Mouse (Mus musculus) kidney, embryonic 14.5 days (tissue): Measurements from ENCODE around the gene Mycl. TPM values are rescaled to one million over a fixed set of nuclear protein-coding genes. Genes with fewer than 3 reads are reported as not detected.
A peak's percentile ranks its signal among the peaks of the same experiment; 100 is the strongest.

Experiments used
- ATAC-seq: fragments of 200-750 bp; cut with Nextera tagmentation; 2 replicates; pipeline ENCODE4 v1.8.0; 2017; ENCODE audit warnings: moderate number of reproducible peaks, mild to moderate bottlenecking, moderate TSS enrichment, moderate library complexity; ENCODE audit not compliant: low FRiP score, low TSS enrichment
- H3K27ac ChIP-seq: fragments of 300-500 bp; sonication (generic); 2 replicates; pipeline ENCODE4 v1.5.1; 2014; ENCODE audit warnings: low read depth, mild to moderate bottlenecking, low read length, moderate library complexity, mixed read lengths
- H3K27me3 ChIP-seq: fragments of 300-500 bp; sonication (generic); 2 replicates; pipeline ENCODE4 v1.6.1; 2014; ENCODE audit warnings: mild to moderate bottlenecking, low read length; ENCODE audit not compliant: control insufficient read depth, insufficient read depth
- H3K36me3 ChIP-seq: fragments of 300-500 bp; sonication (generic); 2 replicates; pipeline ENCODE4 v1.6.1; 2014; ENCODE audit warnings: low read length, mixed read lengths; ENCODE audit not compliant: control insufficient read depth, insufficient read depth
- H3K4me1 ChIP-seq: fragments of 300-500 bp; sonication (generic); 2 replicates; pipeline ENCODE4 v1.6.1; 2014; ENCODE audit warnings: low read length, mixed read lengths; ENCODE audit not compliant: control insufficient read depth, insufficient read depth
- H3K4me2 ChIP-seq: fragments of 300-500 bp; sonication (generic); replicated peaks from 2 replicates; pipeline ENCODE4 v1.6.1; 2014; ENCODE audit warnings: low read depth, mild to moderate bottlenecking, low read length
- H3K4me3 ChIP-seq: fragments of 300-500 bp; sonication (generic); 2 replicates; pipeline ENCODE4 v1.5.1; 2014; ENCODE audit warnings: mild to moderate bottlenecking, low read length
- H3K9ac ChIP-seq: fragments of 300-500 bp; sonication (generic); 2 replicates; pipeline ENCODE4 v1.6.1; 2014; ENCODE audit warnings: low read depth, mild to moderate bottlenecking, low read length, moderate library complexity
- H3K9me3 ChIP-seq: fragments of 300-500 bp; sonication (generic); 2 replicates; pipeline ENCODE4 v1.6.1; 2016; ENCODE audit warnings: low read length; ENCODE audit not compliant: control insufficient read depth
- WGBS: fragments of 180-500 bp; shearing (Covaris S2); extraction: QIAGEN DNeasy Blood & Tissue Kit; methylation state at CpG from one replicate; pipeline ENCODE4 v1.1.7; 2014; 5-methylcytosine and 5-hydroxymethylcytosine counted together
- polyA plus RNA-seq: library from polyadenylated mRNA; unstranded; fragments of >200 nt; fragmentation: Nextera tagmentation; extraction: Ambion mirVana; gene quantifications from 2 replicates; pipeline ENCODE4 v1.2.1, GENCODE M21; 2014

The Mycl gene
- polyA plus RNA-seq, 1 experiment from 2014 or later, result 13.8 TPM

GRCm38 (mm10) chr4:123016451-123016957, 21.1 kb downstream of the Mycl start, which contains the start of gene Trit1:
TSS of gene Trit1 (plus strand) at chr4:123016597.
- peak; percentile 98 for ATAC-seq
- H3K9ac ChIP-seq, result peak within 1 kb of the TSS; percentile 90
- peak within 1 kb of the TSS; percentile 89 for H3K4me3 ChIP-seq
- no peaks in the 10 kb centered on the region for H3K36me3 ChIP-seq
- H3K4me1 ChIP-seq, result peaks cover 23% of the 10 kb centered on the region
- under 1% methylated on average over 34 of the region's 34 CpGs for WGBS
- peak within 1 kb of the TSS; percentile 83 for H3K4me2 ChIP-seq
- H3K27me3 ChIP-seq, result no peaks in the 10 kb centered on the region
- no peaks in the 10 kb centered on the region for H3K9me3 ChIP-seq
- H3K27ac ChIP-seq, result peak within 1 kb of the TSS; percentile 86

GRCm38 (mm10) chr4:123021591-123021990, 26.1 kb downstream of the Mycl start:
- Histone ChIP-seq H3K4me1 (peaks cover 23% of the 10 kb centered on the region), H3K4me2 (no peak overlapping the region), H3K27ac (no peak overlapping the region), H3K27me3 (no peaks in the 10 kb centered on the region), H3K9ac (no peak overlapping the region), H3K4me3 (no peak overlapping the region), H3K36me3 (peaks cover 5% of the 10 kb centered on the region; the same call in 1 of the 2 replicates), H3K9me3 (no peaks in the 10 kb centered on the region)
- ATAC-seq, result no peak
- WGBS, result 89% methylated on average over 3 of the region's 3 CpGs

GRCm38 (mm10) chr4:123022896-123023295, 27.4 kb downstream of the Mycl start:
- Histone ChIP-seq H3K4me2 (no peak overlapping the region), H3K27ac (no peak overlapping the region), H3K9ac (no peak overlapping the region), H3K4me3 (no peak overlapping the region), H3K9me3 (no peaks in the 10 kb centered on the region), H3K36me3 (peaks cover 15% of the 10 kb centered on the region), H3K4me1 (peaks cover 13% of the 10 kb centered on the region; the same call in 1 of the 2 replicates), H3K27me3 (no peaks in the 10 kb centered on the region)
- no peak for ATAC-seq
- WGBS, result 100% methylated on average over 1 of the region's 1 CpGs

- no peaks in the 10 kb centered on the region for H3K9me3 ChIP-seq
- H3K4me1 ChIP-seq, result no peaks in the 10 kb centered on the region
- no peak overlapping the region for H3K4me3 ChIP-seq
- H3K36me3 ChIP-seq, result peaks cover 26% of the 10 kb centered on the region
- H3K27me3 ChIP-seq, result no peaks in the 10 kb centered on the region
- ATAC-seq, result no peak
- H3K9ac ChIP-seq, result no peak overlapping the region
- H3K4me2 ChIP-seq, result no peak overlapping the region
- 79% methylated on average over 2 of the region's 2 CpGs for WGBS
- H3K27ac ChIP-seq, result no peak overlapping the region
These were observed 30.0 kb downstream of the Mycl start for GRCm38 (mm10) chr4:123025418-123025817.

- 97% methylated on average over 13 of the region's 13 CpGs for WGBS
- no peak for ATAC-seq
These were observed 30.7 kb downstream of the Mycl start for GRCm38 (mm10) chr4:123026161-123026560.

DNA sequence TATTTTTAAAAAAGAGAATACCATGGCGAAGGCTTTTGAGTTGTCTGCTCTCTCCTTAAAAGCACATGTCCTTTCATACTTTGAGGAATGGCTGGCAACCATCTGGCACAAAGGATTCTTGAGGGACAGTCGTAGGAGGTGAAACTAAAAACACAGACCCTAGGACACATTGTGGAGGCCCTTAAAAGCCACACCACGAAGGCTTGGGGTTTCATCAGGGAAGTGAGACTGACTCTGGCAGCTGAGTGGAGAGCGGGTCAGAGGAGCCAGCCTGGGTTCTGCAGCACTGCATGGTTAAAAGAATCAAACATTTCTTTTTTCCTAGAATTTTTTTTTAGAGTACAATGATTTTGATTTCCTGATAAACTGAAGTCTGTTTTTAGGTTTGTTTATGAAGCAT, 31.1 kb downstream of the Mycl start:
- no peak overlapping the region for H3K9ac ChIP-seq
- no peak overlapping the region for H3K27ac ChIP-seq
- no peaks in the 10 kb centered on the region for H3K27me3 ChIP-seq
- H3K9me3 ChIP-seq, result no peaks in the 10 kb centered on the region
- ATAC-seq, result no peak
- H3K4me2 ChIP-seq, result no peak overlapping the region
- peaks cover 28% of the 10 kb centered on the region for H3K36me3 ChIP-seq
- WGBS, result 86% methylated on average over 4 of the region's 4 CpGs
- H3K4me1 ChIP-seq, result no peaks in the 10 kb centered on the region
- no peak overlapping the region for H3K4me3 ChIP-seq

More at GRCm38 (mm10) chr4:123026161-123026560, 30.7 kb downstream of the Mycl start:
- H3K9ac ChIP-seq, result no peak overlapping the region
- H3K27me3 ChIP-seq, result no peaks in the 10 kb centered on the region
- H3K9me3 ChIP-seq, result no peaks in the 10 kb centered on the region
- H3K36me3 ChIP-seq, result peaks cover 26% of the 10 kb centered on the region
- no peaks in the 10 kb centered on the region for H3K4me1 ChIP-seq
- H3K4me2 ChIP-seq, result no peak overlapping the region
- no peak overlapping the region for H3K27ac ChIP-seq
- no peak overlapping the region for H3K4me3 ChIP-seq

DNA sequence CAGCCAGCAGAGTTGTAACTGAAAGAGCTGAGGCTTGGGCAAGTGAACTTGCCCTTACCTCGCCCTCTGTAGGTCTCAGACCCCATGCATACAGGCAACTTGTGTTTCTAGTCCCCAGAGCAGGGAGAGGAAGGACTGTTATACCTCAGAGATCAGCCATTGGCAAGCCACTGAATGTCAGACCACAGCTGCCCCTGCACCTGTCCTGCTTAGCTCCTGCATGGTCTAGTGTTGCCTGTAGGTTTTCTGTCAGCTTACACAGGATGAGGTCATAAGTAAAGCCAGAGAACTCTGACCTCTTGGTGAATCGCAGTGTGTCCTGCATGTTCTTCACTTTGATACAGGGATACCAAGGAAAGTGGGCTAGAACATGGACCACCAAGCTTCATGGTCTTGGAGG, 39.4 kb downstream of the Mycl start:
- Histone ChIP-seq H3K36me3 (peaks cover 26% of the 10 kb centered on the region), H3K9me3 (no peaks in the 10 kb centered on the region), H3K27me3 (no peaks in the 10 kb centered on the region), H3K9ac (no peak overlapping the region), H3K27ac (no peak overlapping the region), H3K4me1 (no peaks in the 10 kb centered on the region), H3K4me2 (no peak overlapping the region), H3K4me3 (no peak overlapping the region)
- WGBS, result 93% methylated on average over 2 of the region's 2 CpGs
- ATAC-seq, result no peak

DNA sequence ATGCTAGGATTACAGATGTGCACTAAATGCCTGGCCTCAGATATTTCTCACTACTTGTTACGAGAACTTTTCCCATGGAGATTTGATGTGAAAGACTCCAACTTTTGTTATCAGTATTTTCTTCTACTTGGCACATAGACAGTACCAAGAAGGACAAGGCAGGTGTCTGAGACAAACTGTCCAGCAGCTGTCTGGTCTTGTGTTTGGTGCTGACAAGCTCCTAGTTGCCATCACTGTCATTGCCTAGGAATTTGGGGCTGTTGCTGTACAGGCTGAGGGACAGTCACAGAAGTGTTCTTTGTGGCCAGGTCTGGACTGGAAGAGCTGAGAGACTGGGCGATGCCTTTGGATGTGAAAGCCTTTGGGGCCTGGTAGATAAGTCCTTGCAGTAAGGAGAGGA, 40.2 kb downstream of the Mycl start:
- no peaks in the 10 kb centered on the region for H3K9me3 ChIP-seq
- H3K9ac ChIP-seq, result no peak overlapping the region
- H3K36me3 ChIP-seq, result peaks cover 34% of the 10 kb centered on the region
- H3K4me3 ChIP-seq, result no peak overlapping the region
- H3K4me1 ChIP-seq, result no peaks in the 10 kb centered on the region
- ATAC-seq, result no peak
- H3K27ac ChIP-seq, result no peak overlapping the region
- no peaks in the 10 kb centered on the region for H3K27me3 ChIP-seq
- WGBS, result 95% methylated on average over 2 of the region's 2 CpGs
- H3K4me2 ChIP-seq, result no peak overlapping the region

DNA sequence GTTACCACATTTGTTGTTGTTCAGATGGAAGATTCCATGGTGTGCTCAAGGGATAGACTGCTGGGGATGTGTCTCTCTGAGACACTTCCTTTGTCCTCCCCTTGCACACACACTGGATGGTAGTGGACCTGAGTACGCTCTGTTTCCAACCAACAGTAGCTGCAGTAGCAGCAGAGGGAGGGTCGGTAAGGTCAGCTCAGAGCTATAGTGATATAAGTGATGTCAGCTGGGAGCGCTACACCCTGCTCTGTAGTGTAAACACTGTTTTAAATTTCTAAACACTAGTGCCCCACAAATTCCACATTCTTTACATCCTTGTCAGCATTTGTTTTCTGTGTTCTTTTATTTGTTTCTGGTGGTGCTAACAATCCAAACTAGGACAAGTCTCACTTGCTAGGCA, 41.3 kb downstream of the Mycl start:
- WGBS, result 69% methylated on average over 3 of the region's 3 CpGs
- H3K36me3 ChIP-seq, result peaks cover 39% of the 10 kb centered on the region
- H3K4me2 ChIP-seq, result no peak overlapping the region
- no peak overlapping the region for H3K27ac ChIP-seq
- ATAC-seq, result no peak
- H3K4me1 ChIP-seq, result no peaks in the 10 kb centered on the region
- no peak overlapping the region for H3K4me3 ChIP-seq
- no peak overlapping the region for H3K9ac ChIP-seq
- no peaks in the 10 kb centered on the region for H3K27me3 ChIP-seq
- H3K9me3 ChIP-seq, result no peaks in the 10 kb centered on the region
